Mouse (Mus musculus) myocyte (in vitro differentiated cells): ENCODE data around the gene Fxyd1. TPM values are rescaled to one million over a fixed set of nuclear protein-coding genes. Genes with fewer than 3 reads are reported as not detected.

Experiments used
- H3K27me3 ChIP-seq: one replicate; pipeline ENCODE4 v1.6.1; 2011; ENCODE audit not compliant: control insufficient read depth, insufficient read depth, insufficient read length
- H3K36me3 ChIP-seq: one replicate; pipeline ENCODE4 v1.6.1; 2011; ENCODE audit not compliant: control insufficient read depth, insufficient read depth
- H3K4me2 ChIP-seq: one replicate; pipeline ENCODE4 v1.6.1; 2011; ENCODE audit warnings: low read depth, control low read depth
- H3K4me3 ChIP-seq: one replicate; pipeline ENCODE4 v1.5.1; 2011; ENCODE audit warnings: mild to moderate bottlenecking, control low read depth, moderate library complexity
- H3K79me2 ChIP-seq: one replicate; pipeline ENCODE4 v1.6.1; 2011; ENCODE audit not compliant: control insufficient read depth, insufficient read depth
- H3ac ChIP-seq: one replicate; pipeline ENCODE4 v1.6.1; 2011; ENCODE audit not compliant: control insufficient read depth, insufficient read length
- CEBPB ChIP-seq: IDR thresholded peaks from 2 replicates; pipeline ENCODE4 v1.6.1; 2011; ENCODE audit warnings: mild to moderate bottlenecking, moderate library complexity; ENCODE audit not compliant: poor library complexity, insufficient read depth, severe bottlenecking
- E2F4 ChIP-seq: IDR thresholded peaks from one replicate; pipeline ENCODE4 v1.6.1; 2011; ENCODE audit warnings: mild to moderate bottlenecking, control low read depth, moderate library complexity; ENCODE audit not compliant: insufficient read depth
- MAX ChIP-seq: IDR thresholded peaks from one replicate; pipeline ENCODE4 v1.6.1; 2011; ENCODE audit warnings: low read depth, mild to moderate bottlenecking, control low read depth
- MYOD1 ChIP-seq, 3 experiments: IDR thresholded peaks; one replicate each; pipeline ENCODE4 v1.6.1; 2011; ENCODE audit warnings: control low read depth in 2 of 3, low read depth in 2 of 3, mild to moderate bottlenecking in 2 of 3, moderate library complexity in 1 of 3; ENCODE audit not compliant: insufficient read length in 2 of 3, control insufficient read depth in 1 of 3
- MYOG ChIP-seq, 3 experiments: IDR thresholded peaks; one replicate each; pipeline ENCODE4 v1.6.1; 2011; ENCODE audit warnings: control low read depth in 2 of 3, low read depth in 2 of 3, mild to moderate bottlenecking in 2 of 3; ENCODE audit not compliant: insufficient read length in 2 of 3, control insufficient read depth in 1 of 3, insufficient read depth in 1 of 3
- POLR2A ChIP-seq: IDR thresholded peaks from one replicate; pipeline ENCODE4 v1.6.1; 2011; ENCODE audit warnings: low read depth, mild to moderate bottlenecking, control low read depth, moderate library complexity; ENCODE audit not compliant: insufficient read length
- POLR2AphosphoS2 ChIP-seq: IDR thresholded peaks from one replicate; pipeline ENCODE4 v1.6.1; 2011; ENCODE audit warnings: low read depth, control low read depth; ENCODE audit not compliant: insufficient read length
- REST ChIP-seq: IDR thresholded peaks from one replicate; pipeline ENCODE4 v1.6.1; 2011; ENCODE audit warnings: mild to moderate bottlenecking, control low read depth, moderate library complexity; ENCODE audit not compliant: insufficient read depth, insufficient read length
- SRF ChIP-seq: IDR thresholded peaks from one replicate; pipeline ENCODE4 v1.6.1; 2011; ENCODE audit warnings: low read depth; ENCODE audit not compliant: control insufficient read depth, insufficient read length
- TCF12 ChIP-seq: IDR thresholded peaks from one replicate; pipeline ENCODE4 v1.6.1; 2011; ENCODE audit warnings: mild to moderate bottlenecking, control low read depth; ENCODE audit not compliant: poor library complexity, insufficient read depth, severe bottlenecking
- TCF3 ChIP-seq: IDR thresholded peaks from one replicate; pipeline ENCODE4 v1.6.1; 2011; ENCODE audit warnings: low read depth, control low read depth; ENCODE audit not compliant: insufficient read length
- USF1 ChIP-seq: IDR thresholded peaks from one replicate; pipeline ENCODE4 v1.6.1; 2011; ENCODE audit warnings: low read depth, mild to moderate bottlenecking, control low read depth, moderate library complexity
- polyA plus RNA-seq: library from polyadenylated mRNA; unstranded; fragments of >200 nt; fragmentation: generic; extraction: Trizol; gene quantifications from one replicate; pipeline ENCODE4 v1.2.1, GENCODE M21; 2012; ENCODE audit warnings: missing spikeins

Gene Fxyd1
- polyA plus RNA-seq, 1 experiment, result 8.4 TPM

DNA sequence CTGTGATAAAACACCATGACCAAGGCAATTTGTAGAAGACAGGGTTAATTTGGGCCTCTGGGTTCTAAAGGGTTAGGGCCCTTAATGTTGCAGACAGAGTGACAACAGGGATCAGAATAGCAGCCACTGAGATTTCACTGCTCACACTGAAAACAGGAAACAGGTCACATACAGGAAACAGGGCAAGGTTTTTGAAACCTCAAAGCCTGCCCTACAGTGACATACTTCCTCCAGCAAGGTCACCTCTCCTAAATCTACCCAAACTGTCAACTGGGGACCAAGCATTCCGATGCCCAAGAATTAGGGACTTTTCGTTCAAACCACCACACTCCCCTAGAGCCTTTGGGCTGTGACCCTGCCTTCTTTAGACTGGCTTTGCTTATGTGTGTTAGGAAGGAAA, 32.7 kb upstream of the Fxyd1 start:
- H3K79me2 ChIP-seq, result no peaks in the 10 kb centered on the region
- H3K4me2 ChIP-seq, result no peak overlapping the region
- H3ac ChIP-seq, result no peak overlapping the region
- TF ChIP-seq SRF (no peak), MYOD1 (IDR thresholded peaks at IDR 0.05; ENCODE audit: control insufficient read depth in 1 of 3, insufficient read length in 2 of 3, low read depth in 2 of 3) (no peak), USF1 (no peak), MAX (no peak), E2F4 (no peak), MYOG (IDR thresholded peaks at IDR 0.05; ENCODE audit: control insufficient read depth in 1 of 3, insufficient read depth in 1 of 3, insufficient read length in 2 of 3, low read depth in 2 of 3) (no peak), REST (no peak), POLR2A (no peak), POLR2AphosphoS2 (no peak), CEBPB (no peak), TCF3 (no peak), TCF12 (no peak)
- no peaks in the 10 kb centered on the region for H3K36me3 ChIP-seq
- no peak overlapping the region for H3K4me3 ChIP-seq
- peaks cover 12% of the 10 kb centered on the region for H3K27me3 ChIP-seq

DNA sequence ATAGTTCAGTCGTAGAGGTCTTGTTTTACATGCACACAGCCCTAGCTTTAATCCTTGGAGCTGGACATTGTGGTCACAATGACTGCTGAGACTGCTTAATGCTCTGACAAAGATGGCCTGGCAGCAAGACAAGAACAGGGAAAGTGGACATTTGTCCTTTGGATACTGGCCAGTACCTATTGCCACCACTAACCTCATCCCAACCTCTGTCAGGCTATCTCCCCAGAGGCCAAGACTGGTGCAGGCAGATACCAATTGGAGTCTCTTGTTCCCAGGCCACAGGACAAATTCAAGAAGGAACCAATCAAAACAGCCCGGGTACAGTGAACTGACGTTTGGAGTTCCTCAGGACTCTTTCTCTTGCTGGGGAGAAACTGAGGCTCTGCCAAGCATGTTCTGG, 31.2 kb upstream of the Fxyd1 start:
- Histone ChIP-seq H3K79me2 (no peaks in the 10 kb centered on the region), H3K36me3 (no peaks in the 10 kb centered on the region), H3K4me2 (no peak overlapping the region), H3ac (no peak overlapping the region), H3K27me3 (no peaks in the 10 kb centered on the region), H3K4me3 (no peak overlapping the region)
- TF ChIP-seq REST (no peak), POLR2AphosphoS2 (no peak), MYOG (IDR thresholded peaks at IDR 0.05; ENCODE audit: control insufficient read depth in 1 of 3, insufficient read depth in 1 of 3, insufficient read length in 2 of 3, low read depth in 2 of 3) (no peak), USF1 (no peak), POLR2A (no peak), MAX (no peak), SRF (no peak), E2F4 (no peak), TCF12 (no peak), TCF3 (no peak), CEBPB (no peak), MYOD1 (IDR thresholded peaks at IDR 0.05; ENCODE audit: control insufficient read depth in 1 of 3, insufficient read length in 2 of 3, low read depth in 2 of 3) (no peak)

DNA sequence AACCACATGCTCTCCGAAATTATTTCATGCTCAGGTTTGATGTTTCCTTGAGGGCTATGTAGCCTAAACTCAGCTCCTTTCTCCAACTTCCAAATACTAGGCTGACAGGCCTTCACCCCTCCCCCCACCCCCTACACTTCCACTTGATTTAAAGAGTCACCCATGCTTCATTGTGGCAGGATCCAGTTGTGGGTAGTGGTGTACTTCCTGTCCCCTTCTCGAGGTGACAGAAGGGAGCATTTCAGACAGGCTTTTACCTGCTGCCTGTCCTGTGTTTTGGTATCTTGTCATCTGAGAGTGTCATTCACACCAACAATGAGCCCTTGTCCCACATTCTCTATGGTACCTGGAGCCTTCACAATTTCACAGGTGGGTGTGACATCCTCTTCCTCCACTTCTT, 30.3 kb upstream of the Fxyd1 start:
- no peak overlapping the region for H3K4me3 ChIP-seq
- no peak overlapping the region for H3K4me2 ChIP-seq
- TF ChIP-seq USF1, result no peak
- no peak for TF ChIP-seq SRF
- no peak for TF ChIP-seq E2F4
- no peak for TF ChIP-seq REST
- no peaks in the 10 kb centered on the region for H3K79me2 ChIP-seq
- no peak overlapping the region for H3ac ChIP-seq
- H3K27me3 ChIP-seq, result no peaks in the 10 kb centered on the region
- H3K36me3 ChIP-seq, result no peaks in the 10 kb centered on the region

- Histone ChIP-seq H3K79me2 (no peaks in the 10 kb centered on the region), H3K27me3 (no peaks in the 10 kb centered on the region), H3K4me2 (no peak overlapping the region), H3ac (no peak overlapping the region), H3K4me3 (no peak overlapping the region), H3K36me3 (no peaks in the 10 kb centered on the region)
- TF ChIP-seq POLR2A (no peak), MYOG (IDR thresholded peaks at IDR 0.05; ENCODE audit: control insufficient read depth in 1 of 3, insufficient read depth in 1 of 3, insufficient read length in 2 of 3, low read depth in 2 of 3) (no peak), TCF12 (no peak), SRF (no peak), POLR2AphosphoS2 (no peak), E2F4 (no peak), MYOD1 (IDR thresholded peaks at IDR 0.05; ENCODE audit: control insufficient read depth in 1 of 3, insufficient read length in 2 of 3, low read depth in 2 of 3) (no peak), TCF3 (no peak), MAX (no peak), REST (no peak), CEBPB (no peak), USF1 (no peak)
Observed at GRCm38 (mm10) chr7:31086175-31086755, 29.3 kb upstream of the Fxyd1 start.

DNA sequence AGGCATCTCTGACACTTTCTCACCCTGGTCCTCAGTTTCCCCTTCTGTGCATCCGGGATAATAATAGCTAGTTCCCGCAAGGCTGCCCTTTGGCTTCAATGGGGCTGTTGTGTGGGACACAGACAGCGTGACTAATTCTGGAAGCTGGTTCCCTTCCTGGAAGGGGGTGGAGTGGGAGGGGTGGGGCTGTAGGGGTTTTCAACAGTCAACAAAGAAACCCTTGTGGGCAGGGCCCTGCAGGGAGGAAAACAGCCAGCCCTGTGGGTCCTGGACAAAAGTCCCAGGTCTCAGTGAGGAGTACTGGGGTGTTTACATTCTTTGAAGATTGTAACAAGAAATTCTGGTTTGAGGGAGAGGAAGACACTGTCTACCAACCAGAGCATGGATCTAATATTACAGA, 28.2 kb upstream of the Fxyd1 start:
- Histone ChIP-seq H3K36me3 (no peaks in the 10 kb centered on the region), H3K79me2 (no peaks in the 10 kb centered on the region), H3K4me2 (no peak overlapping the region), H3K27me3 (no peaks in the 10 kb centered on the region), H3ac (no peak overlapping the region), H3K4me3 (no peak overlapping the region)
- no peak for TF ChIP-seq REST
- TF ChIP-seq MAX, result no peak
- no peak for TF ChIP-seq TCF12
- TF ChIP-seq SRF, result no peak
- TF ChIP-seq USF1, result no peak
- no peak for TF ChIP-seq CEBPB
